Mouse (Mus musculus) urinary bladder, postnatal 0 days (tissue): ENCODE data around the gene Zc3h7b. TPM values are rescaled to one million over a fixed set of nuclear protein-coding genes. Genes with fewer than 3 reads are reported as not detected.

Source experiments
- polyA plus RNA-seq: library from polyadenylated mRNA; unstranded; fragments of >200 nt; fragmentation: Nextera tagmentation; extraction: Ambion mirVana; gene quantifications from 2 replicates; pipeline ENCODE4 v1.2.1, GENCODE M21; 2015

The Zc3h7b gene
- 10.9 and 13.8 TPM in 2 replicates for polyA plus RNA-seq

DNA sequence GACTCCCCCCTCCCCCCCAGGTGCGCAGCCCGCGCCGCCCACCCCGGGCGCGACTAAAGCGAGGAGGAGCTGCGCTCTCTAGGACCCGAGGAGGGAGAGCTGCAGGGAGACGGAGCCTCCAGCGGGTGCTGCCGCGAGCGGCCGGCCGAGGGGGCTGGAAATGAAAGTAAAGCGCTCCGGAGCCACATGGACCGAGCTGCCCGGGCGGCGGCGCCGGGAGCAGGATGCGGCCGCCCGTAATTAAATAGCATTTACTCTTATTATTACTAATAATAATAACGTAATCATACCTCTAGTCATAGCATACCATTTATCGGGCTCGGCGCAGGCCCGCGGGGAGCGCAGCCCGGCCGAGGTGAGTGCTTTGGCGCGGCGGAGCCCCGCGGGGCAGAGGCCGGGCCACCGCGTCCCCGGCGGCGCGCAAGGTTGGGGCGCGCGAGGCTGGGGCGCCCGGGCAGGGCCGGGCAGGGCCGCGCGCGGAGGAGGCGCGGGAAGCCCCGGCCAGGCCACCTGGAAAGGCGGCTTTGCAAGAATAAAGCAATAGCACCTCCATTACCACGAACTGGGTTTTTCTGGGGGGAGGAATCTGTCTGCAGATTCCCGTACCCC is at the start of gene Zc3h7b, which contains the start of gene Rangap1:
Gene Zc3h7b, plus strand, starts transcription at position 66 of the 609 bp plus-strand sequence.
Gene Rangap1, minus strand, starts transcription at position 539 of the 609 bp plus-strand sequence.

DNA sequence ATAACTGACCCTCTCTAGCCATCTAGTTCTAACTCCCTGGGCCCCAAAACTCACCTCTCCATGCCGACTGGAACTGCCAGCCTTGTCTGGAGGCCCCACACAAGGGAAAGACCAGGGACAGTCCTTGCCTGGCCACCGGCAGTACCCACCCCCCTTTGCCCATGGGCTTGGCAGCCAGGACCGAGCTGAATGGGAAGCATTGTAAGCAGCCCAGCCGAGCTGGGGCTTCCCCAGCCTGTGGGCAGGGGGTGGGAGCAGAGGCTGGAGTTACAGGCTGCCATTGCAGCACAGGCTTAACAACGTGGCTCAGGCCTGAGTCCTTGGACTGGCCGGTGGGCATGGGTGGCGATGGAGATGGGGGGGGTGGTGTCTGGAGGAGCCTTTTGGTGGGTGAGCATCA is 47.7 kb upstream of the Zc3h7b start, which contains the start of gene Chadl:
Gene Chadl, minus strand, starts transcription at position 113 of the 400 bp plus-strand sequence.

GRCm38 (mm10) chr15:81802001-81802890 is 57.4 kb downstream of the Zc3h7b start, which contains the start of gene Tef:
TSS of gene Tef (plus strand) at chr15:81802421.

Other genes with a start within 250 kb of the Zc3h7b start
- gene Ep300, start 159.7 kb upstream of the Zc3h7b start, polyA plus RNA-seq, result 8.7 and 10.8 TPM in 2 replicates
- 11.4 and 14.0 TPM in 2 replicates for gene L3mbtl2, start 81.2 kb upstream of the Zc3h7b start, polyA plus RNA-seq
- gene Chadl, start 47.8 kb upstream of the Zc3h7b start, polyA plus RNA-seq, result 1.4 and 1.6 TPM in 2 replicates
- gene Rangap1, start 473 bp downstream of the Zc3h7b start, polyA plus RNA-seq, result 27.8 and 34.2 TPM in 2 replicates
- 15.8 and 17.3 TPM in 2 replicates for gene Tef, start 57.4 kb downstream of the Zc3h7b start, polyA plus RNA-seq
- 14.3 and 16.8 TPM in 2 replicates for gene Tob2, start 113.7 kb downstream of the Zc3h7b start, polyA plus RNA-seq
- 63.1 and 72.5 TPM in 2 replicates for gene Phf5a, start 126.9 kb downstream of the Zc3h7b start, polyA plus RNA-seq
- gene Aco2, start 127.3 kb downstream of the Zc3h7b start, polyA plus RNA-seq, result 122 and 139 TPM in 2 replicates
- 50.2 and 53.4 TPM in 2 replicates for gene Polr3h, start 181.2 kb downstream of the Zc3h7b start, polyA plus RNA-seq
- gene Csdc2, start 191.7 kb downstream of the Zc3h7b start, polyA plus RNA-seq, result 33.4 and 35.6 TPM in 2 replicates
- 33.4 and 34.9 TPM in 2 replicates for gene Pmm1, start 215.9 kb downstream of the Zc3h7b start, polyA plus RNA-seq
- not detected in 2 replicates for gene 1700029P11Rik, start 235.5 kb downstream of the Zc3h7b start, polyA plus RNA-seq
- 31.5 and 34.8 TPM in 2 replicates for gene Xrcc6, start 242.8 kb downstream of the Zc3h7b start, polyA plus RNA-seq